Mouse (Mus musculus) bone marrow macrophage, adult 2 months (primary cell): ENCODE measurements at regions not wholly inside any gene's neighbourhood (a gene's known extent, or its start where the extent isn't known, plus 50 kb on each side); places are given as distances from the start of the nearest gene placed in this dataset.

Source experiments
- CTCF ChIP-seq: IDR thresholded peaks from 2 replicates; pipeline ENCODE4 v1.5.1; 2012; ENCODE audit warnings: low read depth, mild to moderate bottlenecking, low read length, moderate library complexity
- POLR2A ChIP-seq: IDR thresholded peaks from 2 replicates; pipeline ENCODE4 v1.6.1; 2012; ENCODE audit warnings: mild to moderate bottlenecking, low read depth, low read length, borderline replicate concordance

- no peak for TF ChIP-seq CTCF
- TF ChIP-seq POLR2A: no peak
These were observed 352.3 kb upstream of the Myt1l start for GRCm38 (mm10) chr12:29175698-29176440.
